Mouse (Mus musculus): ENCODE results near the gene Ccdc186.

- TF ChIP-seq CTCF (IDR thresholded peaks at IDR 0.05; ENCODE audit: low read depth) (no peak), EP300 (IDR thresholded peaks at IDR 0.05; ENCODE audit: low read depth) (no peak)
These were observed at the start of gene Ccdc186 for GRCm38 (mm10) chr19:56821798-56822447.

Data from heart, postnatal 0 days (tissue).